Mouse (Mus musculus): ENCODE results near the gene Cacna1d.

- TF ChIP-seq TCF12 (IDR thresholded peaks at IDR 0.05; ENCODE audit: low read depth, low read length) (no peak), EP300 (IDR thresholded peaks at IDR 0.05; ENCODE audit: low read depth in 1 of 2, low read length in 2 of 2) (no peak), USF2 (IDR thresholded peaks at IDR 0.05; ENCODE audit: borderline replicate concordance in 1 of 2, insufficient read depth in 1 of 2, low read depth in 1 of 2, low read length in 2 of 2) (no peak)
Observed at GRCm38 (mm10) chr14:30292135-30292463, 199.2 kb downstream of the Cacna1d start.

Measured in MEL (cell line).